Mouse (Mus musculus) naive thymus-derived CD4-positive, alpha-beta T cell, adult 2 months (primary cell): ENCODE results near the gene Slco4c1.

ENCODE experiments used
- DNase-seq: peaks from one replicate; pipeline ENCODE4 v3.0.0-alpha.2; 2011; ENCODE audit warnings: low read depth

The Slco4c1 gene

DNA sequence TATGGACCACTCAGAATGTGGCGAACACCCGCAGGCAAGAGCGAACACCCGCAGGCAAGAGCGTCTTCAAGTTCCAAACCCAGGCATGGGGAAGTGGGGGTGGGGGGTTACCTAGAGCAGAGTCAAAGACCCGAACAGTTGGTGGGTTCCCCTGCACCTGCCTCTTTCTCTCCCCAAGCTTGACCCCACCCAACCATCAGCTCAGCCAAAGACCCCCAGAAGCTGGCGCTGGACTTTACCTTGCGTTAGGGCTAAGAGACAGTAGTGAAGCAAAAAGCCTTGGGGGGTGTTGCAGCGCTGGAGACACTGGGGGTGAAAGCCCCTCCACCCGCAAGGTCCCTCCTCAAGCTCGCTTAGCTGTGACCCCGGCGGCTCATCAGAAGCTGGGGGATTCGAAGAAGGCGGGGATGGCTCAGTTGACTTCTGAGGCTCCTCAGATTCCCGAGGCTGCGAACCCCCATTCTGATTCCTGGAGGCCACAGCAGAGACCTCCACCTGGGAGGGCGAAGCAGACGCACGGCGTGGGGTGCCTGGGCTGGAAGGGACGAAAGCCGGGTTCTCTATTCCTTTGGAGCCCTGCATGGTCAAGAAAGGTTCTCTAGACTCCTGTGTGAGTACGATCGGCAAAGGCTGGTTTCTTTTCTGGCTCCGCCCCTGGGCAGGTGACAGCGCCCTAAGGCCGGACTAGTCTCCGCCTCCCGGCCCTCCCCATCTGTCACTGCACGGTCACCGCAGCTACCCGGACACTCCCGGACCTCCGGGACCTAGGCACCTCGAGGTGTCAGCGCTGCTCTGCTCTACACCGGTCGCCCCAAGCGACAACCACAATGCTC is at the start of gene Slco4c1:
Slco4c1 (minus strand) TSS at position 644 of the 833 bp plus-strand sequence.
- no peak for DNase-seq

DNA sequence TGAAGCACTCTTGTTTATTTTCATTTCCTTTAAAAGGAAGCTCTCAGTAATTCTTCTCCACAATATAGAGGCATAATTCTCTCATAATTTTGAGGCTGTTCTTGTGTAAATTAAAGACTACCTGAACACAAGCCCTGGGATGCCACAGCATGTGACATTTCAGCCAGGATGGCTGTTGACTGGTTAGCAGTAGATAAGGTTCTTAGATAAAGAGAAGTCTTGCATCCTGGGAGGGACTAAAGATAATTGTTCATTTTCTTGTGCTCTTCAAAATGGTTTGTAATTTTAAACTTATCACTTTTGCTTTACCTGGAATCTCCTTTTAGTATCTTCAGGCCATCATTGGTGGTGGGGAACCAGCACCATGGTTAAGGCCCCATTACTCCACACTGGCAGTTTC is 45.4 kb upstream of the Slco4c1 start:
- DNase-seq, result no peak

DNA sequence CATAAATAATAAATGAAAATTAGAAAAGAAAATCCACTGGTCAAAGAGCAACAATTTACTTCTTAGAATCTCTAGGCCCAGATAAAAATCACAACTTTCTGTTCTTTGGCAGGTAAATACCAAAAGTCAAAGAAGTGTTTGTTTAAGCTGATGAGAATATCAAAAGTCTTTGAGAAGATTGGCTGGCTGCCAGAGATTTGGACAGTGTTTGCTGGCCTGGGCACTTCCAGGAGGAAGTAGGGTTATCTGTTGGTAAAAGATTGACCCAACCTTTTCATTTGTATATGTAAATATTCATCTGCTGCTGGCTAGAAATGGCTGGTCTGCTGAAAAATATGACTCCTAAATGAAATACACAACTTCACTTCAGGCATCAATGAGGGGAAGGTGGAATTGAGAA is 11.8 kb upstream of the Slco4c1 start:
- no peak for DNase-seq

DNA sequence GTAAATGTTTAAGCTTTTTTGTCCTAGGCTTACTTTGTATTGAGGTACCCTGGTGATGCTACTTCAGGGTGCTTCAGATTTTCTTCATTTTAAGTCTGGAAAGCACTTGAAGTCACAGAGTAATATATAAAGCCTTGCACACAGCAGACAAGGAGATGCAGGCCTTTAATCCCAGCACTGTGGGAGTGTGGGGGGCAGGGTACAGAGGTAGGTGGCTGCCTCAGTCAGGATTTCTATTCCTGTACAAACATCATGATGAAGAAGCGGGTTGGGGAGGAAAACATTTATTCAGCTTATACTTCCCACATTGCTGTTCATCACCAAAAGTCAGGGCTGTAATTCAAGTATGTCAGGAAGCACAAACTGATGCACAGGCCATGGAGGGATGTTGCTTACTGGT is 6.6 kb upstream of the Slco4c1 start:
- DNase-seq, result no peak

DNA sequence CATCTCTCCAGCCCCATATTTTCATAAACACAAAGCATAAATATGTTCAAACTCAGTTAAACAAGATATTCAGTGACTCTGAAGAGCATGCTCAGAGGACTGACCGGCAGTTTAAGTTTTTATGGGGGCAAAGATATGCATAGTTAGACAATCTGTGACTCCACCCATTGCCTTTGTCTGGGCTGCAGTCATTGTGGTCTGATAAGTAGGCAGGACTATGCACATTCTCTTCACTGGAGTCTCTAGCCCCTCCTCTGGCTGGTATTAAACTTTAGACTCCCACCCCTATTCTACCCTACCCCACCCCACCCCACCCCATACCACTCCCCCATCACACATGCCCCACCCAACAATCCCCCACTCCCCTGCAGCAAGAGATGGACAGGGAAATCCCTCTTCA is 4.1 kb upstream of the Slco4c1 start:
- DNase-seq, result no peak

DNA sequence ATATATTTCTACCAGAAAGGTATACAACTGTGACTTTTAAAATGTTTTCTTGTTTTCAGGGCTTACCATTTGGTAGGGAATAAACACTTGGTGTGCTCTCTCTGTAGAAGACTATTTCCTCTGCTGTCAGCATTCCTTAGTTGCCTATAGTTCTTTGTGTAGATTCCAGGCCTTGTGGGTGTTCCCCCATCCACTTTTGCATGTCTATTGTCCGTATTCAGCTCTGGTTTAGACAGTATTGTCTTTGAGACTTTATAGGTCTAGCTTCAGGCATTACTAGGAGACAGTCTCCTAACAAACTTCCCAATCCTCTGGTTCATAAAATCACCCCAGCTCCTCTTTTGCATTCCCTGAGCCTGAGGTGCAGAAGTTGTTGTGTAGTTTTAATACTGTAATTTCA is 2.7 kb upstream of the Slco4c1 start:
- no peak for DNase-seq

DNA sequence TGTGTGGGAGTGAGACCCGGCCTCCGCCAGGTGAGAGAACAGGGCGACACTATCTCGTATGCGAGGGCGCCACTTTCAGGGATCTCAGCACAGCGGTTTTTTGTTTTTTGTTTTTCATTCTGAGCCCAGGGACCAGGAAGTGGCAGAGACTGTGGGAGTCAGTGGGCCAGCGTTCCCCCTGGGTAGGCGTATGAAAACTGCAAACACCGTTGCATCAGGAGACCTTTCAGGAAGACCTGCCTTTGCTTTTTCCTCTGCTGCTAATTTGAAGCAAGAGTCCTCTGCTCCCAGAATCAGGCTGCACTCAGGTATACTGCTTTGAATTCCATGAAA is 356 bp upstream of the Slco4c1 start:
- DNase-seq, result no peak

DNA sequence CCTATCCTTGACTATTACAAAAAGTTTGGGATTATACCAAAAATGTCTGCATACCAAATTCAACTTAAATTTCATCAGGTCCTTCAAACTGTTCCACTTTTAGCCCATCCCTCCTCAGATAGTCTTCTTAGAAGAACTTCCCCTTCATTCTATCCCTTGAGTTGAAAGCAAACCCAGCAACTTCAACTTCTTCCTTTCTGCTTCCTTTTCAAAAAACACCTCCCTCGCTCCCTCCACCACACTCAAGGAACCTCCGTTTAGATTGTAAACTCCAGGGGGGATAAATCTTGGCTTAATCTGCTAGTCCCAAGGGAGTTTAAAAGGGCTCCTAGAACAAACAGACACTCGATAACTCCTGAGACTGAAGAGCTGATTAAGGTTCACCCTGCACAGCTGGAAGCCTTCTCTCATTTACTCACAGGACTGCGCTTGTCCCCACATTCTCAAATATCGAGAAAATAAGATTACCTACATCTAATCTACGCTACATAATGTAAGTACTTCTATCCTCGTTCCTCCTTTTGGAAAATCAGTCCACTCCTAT is 1.1 kb downstream of the Slco4c1 start:
- DNase-seq, result no peak

DNA sequence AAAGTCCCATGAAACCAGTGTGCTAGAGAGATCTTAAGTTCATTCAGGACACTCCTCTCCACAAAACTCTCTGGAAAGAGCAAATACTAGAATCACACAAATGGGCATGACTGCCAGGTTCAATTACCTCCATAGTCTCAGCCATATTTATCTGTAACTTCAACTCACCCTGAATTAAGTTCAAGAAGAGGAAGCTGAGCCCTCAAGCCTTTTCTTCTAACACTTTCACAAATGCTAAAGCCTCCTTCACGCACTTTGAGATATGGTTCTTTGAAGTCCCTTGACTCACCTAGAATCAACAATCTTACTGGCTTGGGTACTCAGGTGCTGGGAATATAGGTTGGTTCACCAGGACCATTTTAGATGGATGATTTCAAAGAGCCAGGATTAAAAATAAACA is 3.2 kb downstream of the Slco4c1 start:
- DNase-seq, result no peak

DNA sequence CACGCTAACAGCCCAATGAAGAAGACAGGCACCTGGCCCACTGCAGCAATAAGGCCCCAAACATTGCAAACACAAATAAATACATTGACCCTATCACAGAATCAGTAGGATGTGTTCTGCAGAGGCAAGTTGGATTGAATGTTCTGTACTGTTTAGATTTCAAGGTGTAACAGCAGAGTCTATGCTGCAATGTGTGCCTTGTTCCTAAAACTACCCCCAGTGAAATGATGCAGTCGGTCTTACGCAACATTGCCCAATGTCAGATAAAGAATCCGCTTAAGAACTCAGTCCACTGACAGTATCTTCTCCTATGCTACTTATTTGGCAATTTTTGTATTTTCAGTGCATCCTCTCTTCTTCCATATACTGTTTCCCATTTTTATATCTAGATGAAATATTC is 6.0 kb downstream of the Slco4c1 start:
- no peak for DNase-seq

DNA sequence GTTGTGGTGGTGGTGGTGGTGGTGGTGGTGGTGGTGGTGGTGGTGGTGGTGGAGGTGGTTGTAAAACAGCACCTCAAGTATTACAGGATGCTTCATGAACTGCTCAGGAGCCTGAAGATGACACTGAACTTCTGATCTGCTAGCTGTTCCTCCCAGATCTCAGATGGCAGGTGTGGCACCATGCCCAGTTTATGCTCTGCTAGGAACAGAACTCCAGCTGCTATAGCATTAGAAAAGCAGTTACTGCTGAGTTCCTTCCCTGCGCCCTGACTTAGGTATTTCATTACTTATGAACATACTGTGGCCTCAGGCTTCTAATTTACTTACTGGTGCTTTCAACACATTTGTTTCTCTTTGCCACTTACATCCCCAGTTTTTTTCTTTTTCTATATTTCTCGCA is 7.9 kb downstream of the Slco4c1 start:
- no peak for DNase-seq

DNA sequence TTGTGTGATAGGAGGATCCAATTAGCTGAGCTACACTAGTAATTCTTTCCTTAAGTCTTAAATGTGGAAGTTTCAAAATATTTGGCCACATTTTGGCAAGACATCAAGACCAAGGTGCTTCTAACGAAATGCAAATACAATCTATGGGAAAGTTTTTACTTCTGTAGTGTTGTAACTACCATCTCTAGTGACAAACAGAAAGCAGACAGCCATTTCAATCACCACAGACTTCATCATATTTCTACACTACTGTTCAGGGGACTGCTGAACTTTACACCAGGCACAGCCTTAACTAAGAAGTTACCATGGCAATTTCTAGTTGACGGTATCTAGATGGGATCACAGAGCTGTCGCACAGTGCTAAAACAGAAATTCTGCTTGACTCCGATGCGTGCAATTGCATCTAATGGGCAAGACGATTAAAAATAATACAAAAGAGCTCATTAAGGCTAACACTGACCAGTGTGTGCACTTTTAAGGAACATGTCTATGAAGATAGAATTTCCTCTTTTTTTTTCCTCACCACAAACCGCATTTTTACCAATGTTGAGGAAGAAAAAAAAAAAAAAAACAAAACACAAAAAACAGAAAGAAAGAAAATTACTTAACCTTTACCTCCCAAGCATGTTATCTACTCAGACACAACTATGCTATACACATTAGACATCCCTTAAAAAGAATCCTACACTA is 11.8 kb downstream of the Slco4c1 start:
- no peak for DNase-seq

DNA sequence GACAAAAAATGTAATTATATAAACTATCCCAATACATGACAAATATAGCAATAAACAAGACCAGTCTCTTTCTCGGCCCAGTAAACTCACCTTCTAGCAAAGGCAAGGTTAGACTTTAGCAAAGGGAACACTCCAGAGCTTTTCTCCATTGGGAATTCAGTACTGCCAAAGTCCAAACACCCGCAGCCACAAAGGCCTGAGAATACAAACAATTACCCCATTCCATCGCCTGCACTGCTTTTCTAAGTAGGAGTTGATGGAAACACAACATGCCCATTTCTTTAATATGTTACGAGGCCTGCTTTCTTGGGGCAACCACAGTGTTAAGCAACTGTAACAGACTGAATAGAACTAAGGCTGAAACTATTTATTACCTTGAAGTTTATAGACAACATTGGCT is 18.4 kb downstream of the Slco4c1 start:
- DNase-seq, result no peak

DNA sequence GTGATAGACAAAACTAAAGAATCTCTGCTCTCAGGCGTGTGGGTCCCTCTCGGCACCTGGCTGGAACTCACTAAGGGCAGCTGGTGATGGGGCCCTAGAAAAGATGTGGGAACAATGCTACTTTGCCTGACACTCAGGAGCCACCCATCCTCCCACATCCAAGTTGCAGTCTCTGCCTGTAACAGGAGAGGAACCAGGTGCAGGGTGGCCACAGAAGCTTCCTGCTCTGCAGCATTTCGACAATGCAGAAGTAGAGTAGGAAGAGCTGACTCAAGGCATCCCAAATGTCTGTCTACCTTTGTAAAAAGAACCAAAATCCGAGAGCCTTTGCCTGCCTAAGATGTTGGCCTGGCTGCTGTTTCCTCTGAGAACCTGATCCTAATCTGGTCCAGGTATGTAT is 22.9 kb downstream of the Slco4c1 start:
- DNase-seq, result no peak

DNA sequence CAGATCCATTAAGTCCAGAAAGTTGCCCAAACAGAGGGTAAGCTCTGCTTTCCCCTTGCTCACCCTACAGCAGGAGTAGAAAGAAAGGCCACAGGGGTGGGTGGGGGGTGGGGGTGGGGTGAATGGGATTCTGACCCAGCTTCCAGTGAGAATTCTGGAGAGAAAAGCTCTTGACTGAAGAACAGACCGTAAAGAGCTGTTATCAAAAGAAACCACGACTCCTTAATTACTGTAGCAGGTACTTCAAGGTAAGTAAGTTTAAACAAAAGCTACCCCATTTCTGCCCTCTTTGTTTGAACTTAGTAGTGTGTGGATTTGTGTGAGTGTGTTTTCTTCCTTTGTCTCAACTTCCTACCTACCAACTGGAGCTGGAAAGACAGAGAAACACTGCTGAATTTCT is 23.4 kb downstream of the Slco4c1 start:
- DNase-seq, result no peak

DNA sequence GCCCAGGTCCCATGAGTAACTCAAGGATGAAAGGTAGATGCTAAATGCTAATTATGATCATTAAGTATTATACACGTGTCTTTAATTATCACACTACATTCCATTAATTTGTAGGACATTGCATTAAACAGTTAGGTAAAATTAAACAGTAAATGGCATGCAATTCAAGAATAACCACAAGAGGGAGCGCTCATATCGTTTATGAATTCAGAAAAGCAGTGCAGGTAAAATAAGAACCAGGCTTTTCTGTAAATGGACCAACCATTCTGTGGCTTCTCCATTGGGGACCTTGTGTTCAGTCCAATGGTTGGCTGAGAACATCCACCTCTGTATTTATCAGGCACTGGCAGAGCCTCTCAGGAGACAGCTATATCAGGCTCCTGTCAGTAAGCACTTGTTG is 25.2 kb downstream of the Slco4c1 start:
- peak; percentile 4 for DNase-seq

DNA sequence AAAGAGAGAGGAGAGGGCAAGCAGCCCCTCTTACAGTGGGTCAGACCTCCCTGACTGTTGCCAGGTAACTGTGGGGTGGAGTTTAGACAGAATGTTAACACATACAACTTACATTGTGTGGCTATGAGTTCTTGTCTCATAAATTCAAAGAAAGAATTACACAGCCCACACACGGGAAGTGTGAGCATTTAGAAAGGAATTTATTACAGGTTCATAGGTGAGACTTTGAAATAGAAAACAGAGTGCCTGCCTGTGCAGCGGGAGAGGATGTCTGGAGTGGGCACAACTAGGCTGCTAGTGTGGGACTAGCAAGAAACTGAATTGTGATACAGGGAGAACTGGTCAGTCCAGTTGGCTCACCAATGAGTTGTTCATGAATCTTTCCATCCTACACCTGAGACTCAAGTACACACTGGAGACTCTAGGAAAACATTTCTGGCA is 66.7 kb downstream of the Slco4c1 start:
- DNase-seq, result no peak

DNA sequence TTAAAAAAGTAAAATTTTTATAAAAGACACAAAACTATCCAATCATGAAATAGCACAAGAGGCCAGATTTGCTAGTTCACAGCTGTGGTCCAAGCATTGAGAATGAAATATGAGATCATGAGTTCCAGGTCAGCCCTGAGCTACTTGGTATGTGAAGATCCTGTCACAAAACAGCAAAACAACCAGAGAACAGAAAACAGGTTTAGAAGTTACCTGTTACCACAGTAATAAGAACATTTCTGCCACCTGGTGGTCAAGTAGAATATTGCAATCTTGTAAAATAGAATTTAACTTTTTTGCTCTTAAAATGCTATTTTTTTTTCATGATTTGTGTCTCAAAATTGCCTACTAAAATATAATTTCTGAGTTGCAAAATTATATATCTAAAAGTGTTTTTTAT is 70.4 kb downstream of the Slco4c1 start:
- peak; percentile 33 for DNase-seq

DNA sequence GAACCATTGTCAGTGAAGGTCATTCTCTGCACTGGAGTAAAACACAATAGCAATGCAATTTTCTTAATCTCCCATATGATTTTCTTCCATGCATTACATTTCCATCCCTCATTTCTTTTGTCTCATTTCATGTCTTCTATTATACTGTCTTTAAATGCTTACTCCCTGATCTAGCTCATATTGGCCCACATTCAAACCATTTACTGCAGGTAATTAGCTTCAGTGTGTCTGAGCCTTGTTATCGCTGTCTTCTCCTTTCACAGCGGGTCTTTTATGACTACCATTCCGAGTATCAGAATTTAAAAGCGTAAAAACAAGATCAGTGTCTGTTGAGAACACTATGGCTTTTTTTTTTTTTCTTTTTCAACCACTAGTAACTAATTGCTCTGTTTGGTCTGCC is 77.3 kb downstream of the Slco4c1 start:
- DNase-seq, result no peak

DNA sequence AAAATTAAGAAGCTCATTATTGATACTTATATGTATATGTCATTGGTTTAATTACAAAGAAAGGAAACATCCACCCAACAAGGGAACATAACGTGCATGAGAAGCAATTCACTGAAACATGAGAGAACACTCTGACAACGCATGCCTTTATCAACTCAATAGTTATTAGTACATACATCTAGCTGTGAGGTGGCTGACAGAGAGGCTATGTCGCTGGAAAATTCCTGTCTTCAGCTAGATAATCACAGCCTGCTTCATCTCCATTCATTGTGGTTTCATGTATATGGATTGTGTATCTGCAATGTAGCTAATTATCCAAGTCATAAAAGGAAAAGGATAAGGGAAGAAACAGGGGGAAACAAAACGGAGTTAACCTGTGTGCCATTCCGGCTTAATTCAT is 77.7 kb downstream of the Slco4c1 start:
- no peak for DNase-seq

DNA sequence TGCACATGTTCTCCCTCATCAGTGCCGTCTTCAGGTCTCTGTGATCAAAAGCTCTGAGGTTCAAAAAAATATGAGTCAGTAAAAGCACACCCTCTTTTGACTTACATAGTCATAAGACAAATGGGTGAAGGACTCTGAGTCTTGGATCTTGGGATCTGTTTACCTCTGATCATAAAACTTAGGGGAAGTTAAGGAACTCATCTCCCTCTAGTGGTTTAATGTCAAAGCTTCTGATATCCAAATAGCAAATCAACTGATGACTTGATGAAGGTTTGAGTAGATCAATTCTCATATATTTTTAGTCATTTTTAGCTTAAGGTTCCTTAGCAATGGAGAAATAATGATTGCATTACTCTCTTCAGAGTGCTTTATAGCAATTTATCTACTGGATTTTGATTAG is 82.7 kb downstream of the Slco4c1 start:
- DNase-seq, result no peak

DNA sequence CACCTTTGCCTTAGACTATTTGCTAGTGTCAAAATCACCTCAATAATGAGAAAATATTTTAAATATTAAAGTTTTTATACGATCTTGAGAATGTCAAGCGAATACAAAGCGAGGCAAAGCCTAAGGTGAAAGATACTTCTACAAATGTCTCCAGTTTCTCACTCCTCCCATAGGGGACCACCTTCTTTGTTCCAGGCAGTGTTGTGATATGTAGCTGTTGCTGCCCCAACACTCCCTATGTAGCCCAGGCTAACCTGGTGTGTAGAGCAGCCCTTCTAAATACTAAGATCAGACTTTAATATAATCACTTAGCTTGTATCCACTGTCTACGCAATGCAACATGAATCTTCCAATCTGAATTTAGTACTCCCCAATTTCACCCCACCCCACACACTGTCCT is 97.8 kb downstream of the Slco4c1 start:
- DNase-seq, result no peak

DNA sequence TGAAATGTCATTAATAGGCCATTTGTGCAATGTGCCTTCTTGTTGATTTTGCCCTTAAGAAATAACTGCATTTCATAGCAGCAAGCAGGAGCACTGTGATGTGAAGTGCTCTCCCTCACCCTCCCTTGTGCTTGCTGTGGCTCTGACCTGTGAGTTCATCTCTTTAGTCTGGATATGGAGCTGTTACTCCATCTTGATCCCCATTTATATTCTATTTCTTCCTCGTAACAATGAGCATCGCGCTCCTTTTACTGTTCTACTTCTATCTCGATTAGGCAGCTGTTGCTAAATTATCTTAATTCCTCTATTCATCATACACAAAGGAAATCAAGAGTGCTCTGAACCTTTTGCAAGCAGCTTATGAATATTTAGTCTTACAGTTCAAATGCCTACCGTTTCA is 98.3 kb downstream of the Slco4c1 start:
- DNase-seq, result no peak

DNA sequence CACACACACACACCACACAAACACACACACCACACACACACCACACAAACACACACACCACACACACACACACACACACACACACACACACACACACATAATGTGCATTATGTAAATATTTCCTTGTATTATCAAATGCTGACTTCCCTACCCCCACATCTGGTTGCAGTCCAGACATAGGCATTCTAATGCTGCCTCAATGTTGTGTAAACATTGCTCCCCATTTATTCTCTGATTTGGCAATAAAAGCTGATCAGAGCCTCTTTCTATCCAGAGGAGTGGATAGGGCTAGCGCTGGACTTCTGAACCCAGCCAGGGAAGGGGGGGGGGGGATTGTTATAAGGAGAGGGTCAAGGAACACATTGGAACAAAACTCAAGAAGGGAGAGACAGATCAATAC is 101.7 kb downstream of the Slco4c1 start:
- no peak for DNase-seq
